Mouse (Mus musculus) heart, postnatal 25 days (tissue): Measurements from ENCODE around the gene Ppp1r35. TPM values are rescaled to one million over a fixed set of nuclear protein-coding genes. Genes with fewer than 3 reads are reported as not detected.

Experiments
- DNase-seq: peaks from one replicate; pipeline ENCODE4 v3.0.0; 2022; ENCODE audit warnings: low spot score
- intact Hi-C: fragments of 180-260 bp; cut with DNase I; formaldehyde crosslinking; loops from one replicate; pipeline ENCODE4 v1.15.1; 2025
- total RNA-seq, 2 experiments: library from RNA; stranded (reverse); gene quantifications; 2 replicates each; pipeline ENCODE4 v1.2.3; 2021

The Ppp1r35 gene
- total RNA-seq, 2 experiments from 2014 or later, result 11.1 to 13.4 TPM

DNA sequence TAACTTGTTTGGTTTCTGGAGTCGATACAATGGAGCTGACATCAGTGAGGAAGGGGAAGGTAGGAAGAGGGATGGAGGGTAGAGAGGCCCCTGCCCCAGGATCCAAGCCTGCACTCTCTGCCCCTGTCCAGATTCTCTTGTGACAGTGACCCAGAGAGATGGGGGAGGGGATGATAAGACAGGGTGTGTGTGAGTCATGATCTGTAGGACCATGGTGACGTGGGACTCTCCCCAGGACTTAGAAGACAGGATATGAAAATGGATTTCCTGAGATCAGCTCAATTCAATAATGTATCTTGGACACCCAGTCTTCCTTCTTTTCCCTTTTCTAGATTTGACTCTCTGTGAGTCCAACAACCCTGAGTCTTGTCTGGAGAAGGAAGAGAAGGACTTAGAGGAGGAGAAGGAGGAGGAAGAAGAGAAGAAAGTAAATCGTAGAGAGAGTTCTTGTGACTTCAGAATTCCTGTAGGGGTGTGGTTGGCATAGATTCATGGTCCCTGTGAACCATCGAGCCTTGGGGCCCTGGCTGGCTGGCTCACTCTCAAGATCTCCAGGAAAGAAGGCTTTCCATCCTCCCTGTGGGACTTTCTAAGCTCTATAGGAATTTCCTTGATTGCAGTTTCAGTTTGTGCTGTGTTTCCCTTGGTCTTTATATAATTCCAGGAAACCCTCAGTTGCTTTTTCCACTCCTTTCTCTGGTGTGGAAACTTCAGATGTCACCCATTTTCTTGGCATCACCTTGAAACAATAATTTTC is 39.0 kb downstream of the Ppp1r35 start:
- DNase-seq, result no peak
- intact Hi-C loops, result no loop called here

DNA sequence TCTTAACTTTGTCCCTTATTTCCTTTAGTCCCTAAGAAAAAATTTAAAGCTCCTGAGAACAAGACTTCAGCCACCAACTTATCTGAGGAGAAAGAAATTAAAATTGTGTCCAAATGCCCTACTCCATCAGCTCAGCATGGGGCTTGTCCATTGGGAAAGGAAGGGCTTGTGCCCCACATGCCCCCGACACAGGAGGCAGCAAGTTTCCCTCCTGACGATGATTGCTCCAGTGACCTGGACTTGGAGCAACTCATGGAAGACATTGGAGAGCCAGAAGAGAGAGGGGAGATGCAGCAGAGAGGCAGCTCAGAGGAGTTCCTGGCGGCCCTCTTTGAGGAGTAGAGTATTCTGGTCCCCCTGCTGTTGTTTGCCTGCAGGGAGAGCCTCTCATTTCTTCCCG is 43.5 kb downstream of the Ppp1r35 start:
- intact Hi-C loops, result no loop called here
- DNase-seq, result no peak

DNA sequence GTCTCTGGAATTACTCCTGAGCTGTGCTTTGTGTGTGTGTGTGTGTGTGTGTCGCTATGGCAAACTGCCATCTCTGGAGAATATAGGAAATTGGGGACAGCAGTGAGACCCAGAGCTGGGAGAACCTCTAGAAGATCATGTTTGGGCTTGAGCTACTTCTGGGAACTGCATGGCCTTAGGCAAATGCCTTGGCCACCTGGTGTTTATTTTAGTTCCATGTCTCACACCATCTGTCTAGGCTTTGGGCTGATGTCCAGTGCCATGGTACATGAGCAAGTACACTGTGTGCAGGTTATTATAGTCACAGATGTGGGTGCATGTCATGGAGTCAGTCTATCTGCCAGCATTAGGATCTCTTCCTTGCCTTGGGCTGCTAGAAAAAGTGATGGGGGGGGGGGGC is 44.0 kb downstream of the Ppp1r35 start:
- no peak for DNase-seq
- intact Hi-C loops, result no loop called here

- intact Hi-C loops, result no loop called here
- DNase-seq, result no peak
These were observed 44.9 kb downstream of the Ppp1r35 start for GRCm38 (mm10) chr5:137823455-137824045.

DNA sequence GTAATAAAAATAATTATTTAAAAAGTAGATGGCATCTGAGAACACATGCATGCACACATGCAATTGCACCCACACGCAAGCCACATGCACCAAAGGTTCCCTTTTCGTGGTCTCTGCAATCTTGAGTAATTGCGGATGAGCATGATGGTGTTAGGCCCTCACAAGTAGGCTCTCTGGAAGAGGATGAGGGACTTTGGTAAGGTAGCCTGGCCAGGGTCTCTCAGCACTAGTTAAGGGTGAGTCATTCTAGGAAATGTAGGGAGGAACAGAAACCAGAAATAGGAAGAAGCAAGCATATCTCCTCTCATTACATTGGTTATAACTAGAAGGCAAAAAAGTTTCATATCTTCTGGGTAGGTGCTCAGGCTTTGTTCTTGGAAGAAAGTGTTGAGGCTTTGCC is 46.4 kb downstream of the Ppp1r35 start:
- intact Hi-C loops, result no loop called here
- no peak for DNase-seq

DNA sequence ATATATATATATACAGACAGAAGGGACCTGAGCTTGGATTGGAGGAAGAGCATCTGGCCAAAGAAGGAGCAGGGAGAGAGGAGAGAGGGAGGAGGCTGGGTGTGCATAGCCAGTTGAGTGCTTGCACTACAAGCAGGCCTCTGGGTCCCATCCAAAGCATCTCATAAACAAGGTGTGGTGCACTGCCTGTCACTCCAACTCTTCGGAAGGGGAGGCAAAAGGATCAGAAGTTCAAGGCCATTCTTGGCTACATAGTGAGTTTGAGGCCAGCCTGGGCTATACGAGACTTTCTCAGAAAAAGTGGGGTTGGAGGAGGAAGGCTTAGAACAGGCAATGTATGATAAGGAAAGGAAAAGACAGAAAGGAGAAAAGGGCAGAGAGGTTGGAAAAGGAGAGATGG is 47.3 kb downstream of the Ppp1r35 start:
- DNase-seq, result no peak
- intact Hi-C loops, result no loop called here

- no peak for DNase-seq
- intact Hi-C loops, result no loop called here
These were observed 47.8 kb downstream of the Ppp1r35 start for GRCm38 (mm10) chr5:137826421-137826820.

DNA sequence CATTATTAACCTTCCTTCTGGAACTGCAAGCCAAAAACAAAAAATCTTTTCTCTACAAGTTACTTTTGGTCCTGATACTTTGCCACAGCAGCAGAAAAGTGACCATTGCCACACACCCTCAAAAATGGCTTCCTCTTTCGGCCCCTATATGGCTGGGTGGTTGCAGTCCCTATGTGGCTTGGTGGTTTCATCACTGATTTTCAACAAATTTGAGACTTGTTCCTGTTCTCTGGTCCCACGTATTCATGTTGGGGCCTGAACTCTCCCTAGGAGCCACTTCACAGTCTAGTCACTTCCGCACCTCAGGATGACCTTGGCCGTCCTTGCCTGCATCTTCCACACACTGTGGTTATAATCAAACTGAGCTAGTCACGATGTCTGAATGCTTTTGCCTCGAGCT is 50.0 kb downstream of the Ppp1r35 start:
- intact Hi-C loops, result no loop called here
- DNase-seq, result no peak

Other genes with a start within 250 kb of the Ppp1r35 start
- not detected for gene Epo, start 245.6 kb upstream of the Ppp1r35 start, total RNA-seq
- gene Gnb2, start 245.3 kb upstream of the Ppp1r35 start, total RNA-seq, result 100 to 1,000 TPM; 245 to 246 TPM
- not detected for gene Actl6b, start 225.3 kb upstream of the Ppp1r35 start, total RNA-seq
- gene Tfr2, start 209.0 kb upstream of the Ppp1r35 start, total RNA-seq, result under 1 TPM in 1 of 2 experiments, not detected in 1; 0.08 TPM
- 10 to 100 TPM; 16.2 to 17.5 TPM for gene Mospd3, start 177.8 kb upstream of the Ppp1r35 start, total RNA-seq
- gene Pcolce, start 165.1 kb upstream of the Ppp1r35 start, total RNA-seq, result 10 to 100 TPM; 66.9 to 71.3 TPM
- under 1 TPM; 0.11 to 0.36 TPM for gene Fbxo24, start 149.8 kb upstream of the Ppp1r35 start, total RNA-seq
- 10 to 100 TPM; 17.6 to 18.2 TPM for gene Lrch4, start 149.7 kb upstream of the Ppp1r35 start, total RNA-seq
- 1 to 10 TPM; 3.2 to 4.5 TPM for gene Gm20605, start 149.7 kb upstream of the Ppp1r35 start, total RNA-seq
- 1 to 10 TPM; 3.0 to 3.9 TPM for gene Sap25, start 137.5 kb upstream of the Ppp1r35 start, total RNA-seq
- under 1 TPM; 0.29 to 0.48 TPM for gene Irs3, start 133.1 kb upstream of the Ppp1r35 start, total RNA-seq
- 10 to 100 TPM; 11.8 to 13.3 TPM for gene Agfg2, start 94.1 kb upstream of the Ppp1r35 start, total RNA-seq
- gene Nyap1, start 37.2 kb upstream of the Ppp1r35 start, total RNA-seq, result under 1 TPM; 0.98 to 0.99 TPM
- 100 to 1,000 TPM; 282 to 288 TPM for gene Tsc22d4, start 33.1 kb upstream of the Ppp1r35 start, total RNA-seq
- gene Mepce, start 8.8 kb downstream of the Ppp1r35 start, total RNA-seq, result 10 to 100 TPM; 20.6 to 29.3 TPM
- gene Zcwpw1, start 8.9 kb downstream of the Ppp1r35 start, total RNA-seq, result under 1 TPM; 0.57 to 0.89 TPM
- gene Pilra, start 57.4 kb downstream of the Ppp1r35 start, total RNA-seq, result 1 to 10 TPM; 1.7 to 1.9 TPM
- gene Pilrb1, start 79.3 kb downstream of the Ppp1r35 start, total RNA-seq, result under 1 TPM; 0.61 to 0.83 TPM
- gene Pilrb2, start 93.0 kb downstream of the Ppp1r35 start, total RNA-seq, result under 1 TPM in 1 of 2 experiments, not detected in 1; 0.81 TPM
- gene Cyp3a13, start 142.8 kb downstream of the Ppp1r35 start, total RNA-seq, result under 1 TPM; 0.17 to 0.31 TPM
- under 1 TPM; 0.26 to 0.42 TPM for gene Gjc3, start 184.2 kb downstream of the Ppp1r35 start, total RNA-seq
- gene Azgp1, start 202.7 kb downstream of the Ppp1r35 start, total RNA-seq, result not detected
- not detected for gene Smok3a, start 242.4 kb downstream of the Ppp1r35 start, total RNA-seq
- gene Smok3b, start 242.6 kb downstream of the Ppp1r35 start, total RNA-seq, result not detected